Mouse (Mus musculus): Measurements from ENCODE around the gene Ercc2. TPM values are rescaled to one million over a fixed set of nuclear protein-coding genes. Genes with fewer than 3 reads are reported as not detected.

Gene Ercc2
- total and polyA plus RNA-seq, 3 experiments = 34.4 to 44.5 TPM; not detected in 1

- TF ChIP-seq TCF12 (IDR thresholded peaks at IDR 0.05; ENCODE audit: low read depth, low read length) = no peak
- peak; percentile 40; the same call in 1 of the 2 replicates for TF ChIP-seq ELF1 (IDR thresholded peaks at IDR 0.05; ENCODE audit: low read depth, low read length)
- TF ChIP-seq GABPA (IDR thresholded peaks at IDR 0.05; ENCODE audit: low read depth, low read length) = no peak
- TF ChIP-seq ZKSCAN1 (IDR thresholded peaks at IDR 0.05; ENCODE audit: low read depth, low read length) = no peak
- no peak for TF ChIP-seq POLR2AphosphoS2 (IDR thresholded peaks at IDR 0.05; ENCODE audit: low read length)
- TF ChIP-seq EP300 (IDR thresholded peaks at IDR 0.05; ENCODE audit: low read depth in 1 of 2, low read length in 2 of 2) = no peak
- TF ChIP-seq CTCF (IDR thresholded peaks at IDR 0.05 in 2 of 3, conservative IDR thresholded peaks at IDR 0.05 in 1 of 3; ENCODE audit: control insufficient read depth in 1 of 3, insufficient read depth in 1 of 3, low read depth in 2 of 3, low read length in 3 of 3, poor library complexity in 1 of 3, severe bottlenecking in 1 of 3) = peak; percentile 96 to 98 (median 96)
These were observed 23.6 kb downstream of the Ercc2 start (continued) for GRCm38 (mm10) chr7:19405417-19405816.

GRCm38 (mm10) chr7:19409753-19410152 is 27.9 kb downstream of the Ercc2 start:
- DNase-seq (ENCODE audit: low read depth, low spot score) = no peak
- Histone ChIP-seq H3K4me3 (ENCODE audit: control insufficient read depth in 1 of 2, insufficient read depth in 1 of 2, low read depth in 2 of 2, low read length in 2 of 2) (no peak overlapping the region), H3K27ac (ENCODE audit: control insufficient read depth, low read depth, low read length) (no peak overlapping the region), H3K27me3 (ENCODE audit: control insufficient read depth in 1 of 2, insufficient read depth in 2 of 2, low read length in 2 of 2) (peaks cover 0 to 2% of the 10 kb centered on the region in 2 experiments; a peak in 1 of 4 replicates), H3K9me3 (replicated peaks; ENCODE audit: insufficient read depth, low read length) (no peaks in the 10 kb centered on the region), H3K4me1 (ENCODE audit: control insufficient read depth in 1 of 2, insufficient read depth in 2 of 2, low read length in 2 of 2) (0 out of 4 replicates have a peak, but pooled peaks cover 0 to 2% of the 10 kb centered on the region in 2 experiments), H3K79me2 (ENCODE audit: control insufficient read depth, insufficient read depth, low read length, poor library complexity) (no peaks in the 10 kb centered on the region; the same call in 1 of the 2 replicates), H3K9ac (ENCODE audit: control insufficient read depth, low read depth, low read length, poor library complexity, severe bottlenecking) (no peak overlapping the region), H3K36me3 (ENCODE audit: control insufficient read depth in 1 of 2, insufficient read depth in 2 of 2, low read length in 2 of 2) (no peaks in the 10 kb centered on the region)
- TF ChIP-seq POLR2AphosphoS2 (IDR thresholded peaks at IDR 0.05; ENCODE audit: low read length) (no peak), POLR2A (IDR thresholded peaks at IDR 0.05; ENCODE audit: control insufficient read depth in 1 of 2, insufficient read depth in 1 of 2, low read depth in 1 of 2, low read length in 2 of 2, poor library complexity in 1 of 2) (no peak), ZNF384 (IDR thresholded peaks at IDR 0.05; ENCODE audit: low read depth, low read length) (no peak)

- no peaks in the 10 kb centered on the region for H3K36me3 ChIP-seq (ENCODE audit: control insufficient read depth in 1 of 2, insufficient read depth in 2 of 2, low read length in 2 of 2)
- H3K9me3 ChIP-seq (replicated peaks; ENCODE audit: insufficient read depth, low read length) = no peaks in the 10 kb centered on the region
- no peak overlapping the region for H3K4me3 ChIP-seq (ENCODE audit: control insufficient read depth in 1 of 2, insufficient read depth in 1 of 2, low read depth in 2 of 2, low read length in 2 of 2)
- H3K27me3 ChIP-seq (ENCODE audit: control insufficient read depth in 1 of 2, insufficient read depth in 2 of 2, low read length in 2 of 2) = peaks cover 0 to 2% of the 10 kb centered on the region in 2 experiments; a peak in 1 of 4 replicates
- no peak overlapping the region for H3K27ac ChIP-seq (ENCODE audit: control insufficient read depth, low read depth, low read length)
- no peaks in the 10 kb centered on the region for H3K79me2 ChIP-seq (ENCODE audit: control insufficient read depth, insufficient read depth, low read length, poor library complexity)
- no peak overlapping the region for H3K9ac ChIP-seq (ENCODE audit: control insufficient read depth, low read depth, low read length, poor library complexity, severe bottlenecking)
- H3K4me1 ChIP-seq (ENCODE audit: control insufficient read depth in 1 of 2, insufficient read depth in 2 of 2, low read length in 2 of 2) = no peaks in the 10 kb centered on the region
- TF ChIP-seq BHLHE40 (IDR thresholded peaks at IDR 0.05; ENCODE audit: borderline replicate concordance, low read depth, low read length) (no peak), TBP (IDR thresholded peaks at IDR 0.05; ENCODE audit: low read depth, low read length) (no peak), TAL1 (IDR thresholded peaks at IDR 0.05; ENCODE audit: low read length) (no peak), UBTF (IDR thresholded peaks at IDR 0.05; ENCODE audit: borderline replicate concordance, insufficient read depth, low read depth, low read length) (no peak), SIN3A (IDR thresholded peaks at IDR 0.05; ENCODE audit: low read length) (no peak)
- no peak for DNase-seq (ENCODE audit: low read depth, low spot score)
These were observed 29.0 kb downstream of the Ercc2 start for GRCm38 (mm10) chr7:19410766-19411344.

All from MEL (cell line).